Mouse (Mus musculus): ENCODE data around the gene Maml2. TPM values are rescaled to one million over a fixed set of nuclear protein-coding genes. Genes with fewer than 3 reads are reported as not detected.

Maml2 gene
- total RNA-seq, 1 experiment: 1.9 TPM

DNA sequence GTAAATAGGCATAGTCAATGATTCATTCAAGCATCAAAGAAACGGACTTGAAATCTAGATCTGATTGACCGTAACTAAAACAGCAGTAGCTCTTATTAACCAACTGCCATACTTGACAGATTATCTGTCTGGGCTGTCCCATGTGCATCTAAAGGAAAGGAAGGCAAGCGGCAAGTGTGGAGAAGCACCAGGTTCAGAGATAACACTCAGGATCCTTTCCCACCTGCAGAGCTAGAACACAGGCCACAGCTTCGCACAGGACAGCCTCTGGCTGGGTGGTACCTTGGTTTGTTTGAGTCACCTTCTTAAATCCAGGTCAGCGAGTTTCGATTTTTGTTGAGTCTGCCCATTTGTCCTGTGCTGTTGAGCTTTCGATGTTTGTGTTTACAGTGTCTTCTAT is 240.4 kb downstream of the Maml2 start:
- H3K4me1 ChIP-seq (ENCODE audit: control insufficient read depth in 2 of 2, insufficient read depth in 2 of 2, low read length in 2 of 2, poor library complexity in 1 of 2): no peaks in the 10 kb centered on the region; a peak in 1 of 4 replicates

DNA sequence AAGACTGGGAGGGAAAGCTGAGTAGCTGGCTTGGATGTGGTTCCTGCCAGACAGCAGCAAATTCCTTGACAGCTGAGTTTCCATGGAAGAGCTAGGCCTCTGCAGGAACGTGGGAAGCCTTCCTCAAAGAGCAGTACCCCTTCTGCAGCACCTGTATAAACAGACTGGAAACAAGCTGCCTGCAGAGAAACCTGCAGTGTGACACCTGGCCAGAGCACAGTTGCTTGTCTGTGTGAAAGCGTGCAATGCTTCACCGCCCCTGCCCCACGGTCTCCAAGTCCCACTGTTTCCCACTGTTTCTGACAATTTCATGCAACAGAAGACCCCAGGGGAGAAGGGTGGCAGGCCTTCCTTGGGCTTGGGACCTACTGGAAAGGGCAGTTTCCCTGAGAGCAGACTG is 241.8 kb downstream of the Maml2 start:
- TF ChIP-seq HCFC1 (IDR thresholded peaks at IDR 0.05; ENCODE audit: borderline replicate concordance, insufficient read depth, low read length) (no peak), ZC3H11A (IDR thresholded peaks at IDR 0.05; ENCODE audit: borderline replicate concordance, low read depth, low read length) (no peak), MAFK (IDR thresholded peaks at IDR 0.05; ENCODE audit: insufficient read depth, low read depth, low read length) (no peak)
- Histone ChIP-seq H3K36me3 (ENCODE audit: control insufficient read depth, insufficient read depth, low read length, poor library complexity, severe bottlenecking) (no peaks in the 10 kb centered on the region), H3K27ac (ENCODE audit: insufficient read depth, low read depth, low read length, poor library complexity, severe bottlenecking) (no peak overlapping the region), H3K4me1 (ENCODE audit: control insufficient read depth in 2 of 2, insufficient read depth in 2 of 2, low read length in 2 of 2, poor library complexity in 1 of 2) (no peaks in the 10 kb centered on the region; a peak in 1 of 4 replicates), H3K4me3 (ENCODE audit: insufficient read depth in 1 of 2, low read depth in 1 of 2, low read length in 2 of 2, poor library complexity in 1 of 2, severe bottlenecking in 1 of 2) (no peak overlapping the region), H3K9ac (ENCODE audit: insufficient read depth, low read depth, low read length, poor library complexity, severe bottlenecking) (no peak overlapping the region), H3K9me3 (ENCODE audit: control insufficient read depth, insufficient read depth, low read depth, low read length) (no peaks in the 10 kb centered on the region)
- no peak for DNase-seq (ENCODE audit: low read depth, low spot score)
- in situ Hi-C loops (cut with MboI; ENCODE audit: low sequenced_read_pairs in 2 of 2, unreplicated experiment in 2 of 2): no loop called here

More for the DNA sequence above, 240.4 kb downstream of the Maml2 start:
- DNase-seq (ENCODE audit: low read depth, low spot score): no peak
- in situ Hi-C loops (cut with MboI; ENCODE audit: low sequenced_read_pairs in 2 of 2, unreplicated experiment in 2 of 2): no loop called here
- Histone ChIP-seq H3K27ac (ENCODE audit: insufficient read depth, low read depth, low read length, poor library complexity, severe bottlenecking) (no peak overlapping the region), H3K9ac (ENCODE audit: insufficient read depth, low read depth, low read length, poor library complexity, severe bottlenecking) (no peak overlapping the region), H3K36me3 (ENCODE audit: control insufficient read depth, insufficient read depth, low read length, poor library complexity, severe bottlenecking) (no peaks in the 10 kb centered on the region), H3K9me3 (ENCODE audit: control insufficient read depth, insufficient read depth, low read depth, low read length) (no peaks in the 10 kb centered on the region), H3K4me3 (ENCODE audit: insufficient read depth in 1 of 2, low read depth in 1 of 2, low read length in 2 of 2, poor library complexity in 1 of 2, severe bottlenecking in 1 of 2) (no peak overlapping the region)
- no peak for TF ChIP-seq CHD2 (IDR thresholded peaks at IDR 0.05; ENCODE audit: low read depth, low read length)
- TF ChIP-seq ZNF384 (IDR thresholded peaks at IDR 0.05; ENCODE audit: low read depth, low read length): no peak
- TF ChIP-seq ZC3H11A (IDR thresholded peaks at IDR 0.05; ENCODE audit: borderline replicate concordance, low read depth, low read length): no peak
- no peak for TF ChIP-seq MAFK (IDR thresholded peaks at IDR 0.05; ENCODE audit: insufficient read depth, low read depth, low read length)
- no peak for TF ChIP-seq HCFC1 (IDR thresholded peaks at IDR 0.05; ENCODE audit: borderline replicate concordance, insufficient read depth, low read length)

DNA sequence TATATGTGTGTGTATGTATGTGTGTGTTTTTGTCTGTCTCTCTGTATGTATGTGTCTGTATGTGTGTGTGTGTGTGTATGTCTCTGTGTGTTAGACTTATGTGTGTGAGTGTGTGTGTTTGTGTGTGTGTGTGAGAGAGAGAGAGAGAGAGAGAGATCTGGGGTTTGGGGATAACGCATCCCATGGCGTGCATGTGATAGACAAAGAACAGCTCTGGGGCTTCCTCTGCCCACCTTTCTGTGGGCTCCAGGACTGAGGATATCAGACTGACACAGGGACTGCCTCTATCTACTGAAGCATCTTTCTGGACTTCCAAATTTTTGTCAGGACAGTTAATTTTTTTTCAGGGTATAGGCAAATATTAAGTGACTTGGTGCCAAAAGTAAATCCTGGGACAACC is 242.5 kb downstream of the Maml2 start:
- Histone ChIP-seq H3K4me1 (ENCODE audit: control insufficient read depth in 2 of 2, insufficient read depth in 2 of 2, low read length in 2 of 2, poor library complexity in 1 of 2) (no peaks in the 10 kb centered on the region; a peak in 1 of 4 replicates), H3K4me3 (ENCODE audit: insufficient read depth in 1 of 2, low read depth in 1 of 2, low read length in 2 of 2, poor library complexity in 1 of 2, severe bottlenecking in 1 of 2) (no peak overlapping the region), H3K9ac (ENCODE audit: insufficient read depth, low read depth, low read length, poor library complexity, severe bottlenecking) (no peak overlapping the region), H3K27ac (ENCODE audit: insufficient read depth, low read depth, low read length, poor library complexity, severe bottlenecking) (no peak overlapping the region), H3K9me3 (ENCODE audit: control insufficient read depth, insufficient read depth, low read depth, low read length) (no peaks in the 10 kb centered on the region), H3K36me3 (ENCODE audit: control insufficient read depth, insufficient read depth, low read length, poor library complexity, severe bottlenecking) (no peaks in the 10 kb centered on the region)
- no peak for DNase-seq (ENCODE audit: low read depth, low spot score)
- in situ Hi-C loops (cut with MboI; ENCODE audit: low sequenced_read_pairs in 2 of 2, unreplicated experiment in 2 of 2): no loop called here
- TF ChIP-seq CHD2 (IDR thresholded peaks at IDR 0.05; ENCODE audit: low read depth, low read length): no peak
- TF ChIP-seq ZNF384 (IDR thresholded peaks at IDR 0.05; ENCODE audit: low read depth, low read length): no peak
- no peak for TF ChIP-seq ZC3H11A (IDR thresholded peaks at IDR 0.05; ENCODE audit: borderline replicate concordance, low read depth, low read length)
- TF ChIP-seq MAFK (IDR thresholded peaks at IDR 0.05; ENCODE audit: insufficient read depth, low read depth, low read length): no peak
- no peak for TF ChIP-seq HCFC1 (IDR thresholded peaks at IDR 0.05; ENCODE audit: borderline replicate concordance, insufficient read depth, low read length)

DNA sequence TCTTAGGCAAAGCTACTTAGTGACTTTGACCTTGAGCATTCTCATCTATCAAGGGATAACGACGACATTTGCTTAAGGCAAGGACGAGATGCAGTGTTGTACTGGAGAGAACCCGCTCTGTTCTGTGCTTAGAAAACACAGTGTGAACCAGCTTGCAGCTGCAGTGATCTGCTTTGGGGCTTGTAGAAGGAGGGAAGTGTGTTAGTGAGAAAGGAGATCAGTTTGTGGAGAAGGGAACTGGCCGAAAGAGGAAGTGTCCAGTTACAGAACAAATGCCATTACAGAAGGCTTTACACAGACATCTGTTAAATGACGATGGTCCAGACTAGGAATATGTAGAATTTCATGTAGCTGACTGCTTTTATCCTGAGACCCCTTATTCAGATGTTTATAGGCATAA is 243.0 kb downstream of the Maml2 start:
- Histone ChIP-seq H3K36me3 (ENCODE audit: control insufficient read depth, insufficient read depth, low read length, poor library complexity, severe bottlenecking) (no peaks in the 10 kb centered on the region), H3K27ac (ENCODE audit: insufficient read depth, low read depth, low read length, poor library complexity, severe bottlenecking) (no peak overlapping the region), H3K9ac (ENCODE audit: insufficient read depth, low read depth, low read length, poor library complexity, severe bottlenecking) (no peak overlapping the region), H3K4me3 (ENCODE audit: insufficient read depth in 1 of 2, low read depth in 1 of 2, low read length in 2 of 2, poor library complexity in 1 of 2, severe bottlenecking in 1 of 2) (no peak overlapping the region), H3K4me1 (ENCODE audit: control insufficient read depth in 2 of 2, insufficient read depth in 2 of 2, low read length in 2 of 2, poor library complexity in 1 of 2) (no peaks in the 10 kb centered on the region; a peak in 1 of 4 replicates), H3K9me3 (ENCODE audit: control insufficient read depth, insufficient read depth, low read depth, low read length) (no peaks in the 10 kb centered on the region)
- TF ChIP-seq HCFC1 (IDR thresholded peaks at IDR 0.05; ENCODE audit: borderline replicate concordance, insufficient read depth, low read length) (no peak), ZNF384 (IDR thresholded peaks at IDR 0.05; ENCODE audit: low read depth, low read length) (no peak), MAFK (IDR thresholded peaks at IDR 0.05; ENCODE audit: insufficient read depth, low read depth, low read length) (no peak), CHD2 (IDR thresholded peaks at IDR 0.05; ENCODE audit: low read depth, low read length) (no peak)
- DNase-seq (ENCODE audit: low read depth, low spot score): no peak
- in situ Hi-C loops (cut with MboI; ENCODE audit: low sequenced_read_pairs in 2 of 2, unreplicated experiment in 2 of 2): no loop called here

GRCm38 (mm10) chr9:13543167-13543566 is 245.4 kb downstream of the Maml2 start:
- H3K27ac ChIP-seq (ENCODE audit: insufficient read depth, low read depth, low read length, poor library complexity, severe bottlenecking): no peak overlapping the region
- no peaks in the 10 kb centered on the region for H3K9me3 ChIP-seq (ENCODE audit: control insufficient read depth, insufficient read depth, low read depth, low read length)
- H3K36me3 ChIP-seq (ENCODE audit: control insufficient read depth, insufficient read depth, low read length, poor library complexity, severe bottlenecking): no peaks in the 10 kb centered on the region
- TF ChIP-seq ZC3H11A (IDR thresholded peaks at IDR 0.05; ENCODE audit: borderline replicate concordance, low read depth, low read length) (no peak), ZNF384 (IDR thresholded peaks at IDR 0.05; ENCODE audit: low read depth, low read length) (no peak), HCFC1 (IDR thresholded peaks at IDR 0.05; ENCODE audit: borderline replicate concordance, insufficient read depth, low read length) (no peak), CHD2 (IDR thresholded peaks at IDR 0.05; ENCODE audit: low read depth, low read length) (no peak), MAFK (IDR thresholded peaks at IDR 0.05; ENCODE audit: insufficient read depth, low read depth, low read length) (no peak)
- in situ Hi-C loops (cut with MboI; ENCODE audit: low sequenced_read_pairs in 2 of 2, unreplicated experiment in 2 of 2): no loop called here
- no peak overlapping the region for H3K9ac ChIP-seq (ENCODE audit: insufficient read depth, low read depth, low read length, poor library complexity, severe bottlenecking)
- H3K4me1 ChIP-seq (ENCODE audit: control insufficient read depth in 2 of 2, insufficient read depth in 2 of 2, low read length in 2 of 2, poor library complexity in 1 of 2): no peaks in the 10 kb centered on the region; a peak in 1 of 4 replicates
- DNase-seq (ENCODE audit: low read depth, low spot score): no peak
- H3K4me3 ChIP-seq (ENCODE audit: insufficient read depth in 1 of 2, low read depth in 1 of 2, low read length in 2 of 2, poor library complexity in 1 of 2, severe bottlenecking in 1 of 2): no peak overlapping the region
